Mouse (Mus musculus) CH12.LX (cell line): Measurements from ENCODE around the gene Tmem88b. TPM values are rescaled to one million over a fixed set of nuclear protein-coding genes. Genes with fewer than 3 reads are reported as not detected.
A peak's percentile ranks its signal among the peaks of the same experiment; 100 is the strongest.

Source experiments
- DNase-seq: peaks from one replicate; pipeline ENCODE4 v3.0.0-alpha.2; 2013; ENCODE audit errors: extremely low read depth
- H3K27ac ChIP-seq: 2 replicates; pipeline ENCODE4 v1.5.1; 2012; ENCODE audit warnings: low read depth, mild to moderate bottlenecking, control low read depth, moderate library complexity; ENCODE audit not compliant: insufficient read depth
- H3K27me3 ChIP-seq: replicated peaks from 2 replicates; pipeline ENCODE3; 2012; ENCODE audit warnings: inconsistent platforms
- H3K36me3 ChIP-seq, 2 experiments: replicated peaks in 1 of 2; 2 replicates each; pipeline versions ENCODE3 to v1.6.1; 2012; ENCODE audit warnings: inconsistent platforms in 1 of 2, low read length in 1 of 2, mild to moderate bottlenecking in 1 of 2, mixed read lengths in 1 of 2, moderate library complexity in 1 of 2; ENCODE audit not compliant: control insufficient read depth in 1 of 2, insufficient read depth in 1 of 2
- H3K4me1 ChIP-seq, 2 experiments: 2 replicates each; pipeline ENCODE4 v1.6.1; 2012; ENCODE audit warnings: inconsistent platforms in 1 of 2, moderate library complexity in 1 of 2; ENCODE audit not compliant: insufficient read depth in 2 of 2, control insufficient read depth in 1 of 2
- H3K4me2 ChIP-seq: 2 replicates; pipeline ENCODE4 v1.6.1; 2012; ENCODE audit warnings: low read depth, mild to moderate bottlenecking, control low read depth; ENCODE audit not compliant: poor library complexity, insufficient read depth, severe bottlenecking
- H3K4me3 ChIP-seq, 3 experiments: fragments of 150-350 bp in 1 of 3; sonication (generic) in 1 of 3; replicated peaks in 1 of 3; 2 replicates each; pipeline versions ENCODE3 to v1.5.1; 2011 to 2012; ENCODE audit warnings: low read depth in 2 of 3, low read length in 2 of 3, mild to moderate bottlenecking in 2 of 3, moderate library complexity in 2 of 3, control low read depth in 1 of 3, improper control_type of control experiment in 1 of 3, inconsistent platforms in 1 of 3, mixed read lengths in 1 of 3; ENCODE audit not compliant: poor library complexity in 1 of 3
- H3K79me2 ChIP-seq: replicated peaks from 2 replicates; pipeline ENCODE4 v1.6.1; 2012; ENCODE audit warnings: mild to moderate bottlenecking, moderate library complexity; ENCODE audit not compliant: control insufficient read depth, poor library complexity, insufficient read depth, severe bottlenecking; ENCODE audit errors: extremely low read depth
- H3K9ac ChIP-seq: 2 replicates; pipeline ENCODE4 v1.6.1; 2012; ENCODE audit warnings: low read depth, mild to moderate bottlenecking, control low read depth, moderate library complexity; ENCODE audit not compliant: insufficient read depth
- H3K9me3 ChIP-seq: replicated peaks from 2 replicates; pipeline ENCODE3; 2012; ENCODE audit warnings: low read length, inconsistent platforms, mixed read lengths
- CHD1 ChIP-seq: IDR thresholded peaks from 2 replicates; pipeline ENCODE4 v1.6.1; 2012; ENCODE audit warnings: low read depth, low read length, improper control_type of control experiment, inconsistent platforms
- CHD2 ChIP-seq: IDR thresholded peaks from 2 replicates; pipeline ENCODE4 v1.6.1; 2011; ENCODE audit warnings: low read length, improper control_type of control experiment
- CTCF ChIP-seq, 2 experiments: IDR thresholded peaks in 1 of 2; conservative IDR thresholded peaks in 1 of 2; 2 replicates each; pipeline ENCODE4 v1.5.1; 2011 to 2012; ENCODE audit warnings: low read depth in 2 of 2, low read length in 2 of 2, improper control_type of control experiment in 1 of 2, inconsistent platforms in 1 of 2, mild to moderate bottlenecking in 1 of 2, moderate library complexity in 1 of 2
- ELF1 ChIP-seq: IDR thresholded peaks from 2 replicates; pipeline ENCODE4 v1.6.1; 2014; ENCODE audit warnings: low read depth, mild to moderate bottlenecking, inconsistent platforms, low read length, improper control_type of control experiment
- HCFC1 ChIP-seq: IDR thresholded peaks from 2 replicates; pipeline ENCODE4 v1.6.1; 2012; ENCODE audit warnings: low read depth, mild to moderate bottlenecking, inconsistent platforms, low read length, improper control_type of control experiment
- IRF4 ChIP-seq: IDR thresholded peaks from 2 replicates; pipeline ENCODE4 v1.6.1; 2014; ENCODE audit warnings: low read depth, mild to moderate bottlenecking, inconsistent platforms, low read length, improper control_type of control experiment
- MAFK ChIP-seq: IDR thresholded peaks from 2 replicates; pipeline ENCODE4 v1.6.1; 2011; ENCODE audit warnings: low read length, improper control_type of control experiment; ENCODE audit not compliant: insufficient replicate concordance
- MAZ ChIP-seq: IDR thresholded peaks from 2 replicates; pipeline ENCODE4 v1.6.1; 2012; ENCODE audit warnings: low read depth, mild to moderate bottlenecking, inconsistent platforms, low read length, improper control_type of control experiment, moderate library complexity
- MYC ChIP-seq: IDR thresholded peaks from 2 replicates; pipeline ENCODE4 v1.6.1; 2011; ENCODE audit warnings: low read depth, mild to moderate bottlenecking, improper control_type of control experiment, low read length
- RAD21 ChIP-seq: IDR thresholded peaks from 2 replicates; pipeline ENCODE4 v1.6.1; 2011; ENCODE audit warnings: low read depth, mild to moderate bottlenecking, low read length, improper control_type of control experiment, moderate library complexity
- RCOR1 ChIP-seq: conservative IDR thresholded peaks from 2 replicates; pipeline ENCODE4 v1.6.1; 2012; ENCODE audit warnings: low read depth, mild to moderate bottlenecking, inconsistent platforms, low read length, improper control_type of control experiment
- SIN3A ChIP-seq: IDR thresholded peaks from 2 replicates; pipeline ENCODE4 v1.6.1; 2012; ENCODE audit warnings: low read length, improper control_type of control experiment, inconsistent platforms
- SMC3 ChIP-seq: IDR thresholded peaks from 2 replicates; pipeline ENCODE4 v1.6.1; 2011; ENCODE audit warnings: low read depth, low read length, improper control_type of control experiment
- TBP ChIP-seq: conservative IDR thresholded peaks from 2 replicates; pipeline ENCODE4 v1.6.1; 2011; ENCODE audit warnings: low read depth, low read length, improper control_type of control experiment
- UBTF ChIP-seq: IDR thresholded peaks from 2 replicates; pipeline ENCODE4 v1.6.1; 2012; ENCODE audit warnings: low read depth, mild to moderate bottlenecking, inconsistent platforms, low read length, improper control_type of control experiment, moderate library complexity
- USF1 ChIP-seq: IDR thresholded peaks from 2 replicates; pipeline ENCODE4 v1.6.1; 2014; ENCODE audit warnings: low read depth, mild to moderate bottlenecking, inconsistent platforms, low read length, improper control_type of control experiment
- ZMIZ1 ChIP-seq: IDR thresholded peaks from 2 replicates; pipeline ENCODE4 v1.6.1; 2012; ENCODE audit warnings: low read depth, mild to moderate bottlenecking, inconsistent platforms, low read length, improper control_type of control experiment
- ZNF384 ChIP-seq: IDR thresholded peaks from 2 replicates; pipeline ENCODE4 v1.6.1; 2012; ENCODE audit warnings: low read depth, low read length, improper control_type of control experiment, inconsistent platforms
- dilution Hi-C: fragments of 300-500 bp; cut with MboI; formaldehyde crosslinking; loops from 2 replicates; pipeline ENCODE4 v1.14.3; 2020; ENCODE audit warnings: low sequenced_read_pairs; ENCODE audit not compliant: extremely low pct_unique_long_range_greater_than_20kb, extremely low pct_ligation_motif_present
- in situ Hi-C: fragments of 300-500 bp; cut with MboI; formaldehyde crosslinking; loops from 3 replicates; pipeline ENCODE4 v1.14.3; 2019; ENCODE audit warnings: low sequenced_read_pairs, low pct_ligation_motif_present, low pct_unique_long_range_greater_than_20kb, mixed read lengths
- polyA plus RNA-seq: library from polyadenylated mRNA; unstranded; fragments of >175 nt; gene quantifications from 2 replicates; pipeline ENCODE4 v1.2.1, GENCODE M21; 2012; ENCODE audit warnings: low read depth; ENCODE audit not compliant: insufficient read length
- total RNA-seq, 2 experiments: library from RNA; depleted of rRNA; stranded (reverse); fragments of 300-350 nt in 1 of 2; fragments of >200 nt in 1 of 2; gene quantifications; 2 replicates each; pipeline ENCODE4 v1.2.3; 2012 to 2014

The Tmem88b gene
- total and polyA plus RNA-seq, 3 experiments = 0.04 TPM; not detected in 2

DNA sequence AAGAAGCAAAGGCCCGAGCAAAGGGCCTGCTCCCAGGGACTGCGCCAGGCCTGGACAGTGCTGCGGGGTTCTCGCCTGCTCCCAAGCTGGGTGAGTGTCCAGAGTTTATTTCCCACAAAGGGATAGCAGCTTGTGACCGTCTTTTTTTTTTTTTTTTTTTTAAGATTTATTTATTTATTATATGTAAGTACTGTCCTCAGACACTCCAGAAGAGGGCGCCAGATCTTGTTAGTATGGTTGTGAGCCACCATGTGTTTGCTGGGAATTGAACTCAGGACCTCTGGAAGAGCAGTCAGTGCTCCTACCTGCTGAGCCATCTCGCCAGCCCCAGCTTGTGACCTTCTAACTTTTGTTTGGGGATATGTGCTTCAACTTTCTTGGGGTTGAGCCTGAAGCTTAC is 35.4 kb upstream of the Tmem88b start:
- peaks cover 80 to 97% of the 10 kb centered on the region in 2 experiments for H3K36me3 ChIP-seq
- no peak overlapping the region for H3K4me3 ChIP-seq
- in situ Hi-C loops = no loop called here
- no peak overlapping the region for H3K9ac ChIP-seq
- TF ChIP-seq MAFK (no peak), IRF4 (no peak), MYC (0 out of 2 replicates have a peak, but pooled peaks have one; percentile 21), ZNF384 (peak; percentile 81), CTCF (conservative IDR thresholded peaks at IDR 0.05 in 1 of 2, IDR thresholded peaks at IDR 0.05 in 1 of 2; ENCODE audit: low read depth in 2 of 2, low read length in 2 of 2) (peak in 1 of 2 experiments; percentile 32; a peak in 2 of 4 replicates), SMC3 (no peak), ZMIZ1 (no peak)
- H3K79me2 ChIP-seq = peaks cover 34% of the 10 kb centered on the region
- H3K27me3 ChIP-seq = no peaks in the 10 kb centered on the region
- dilution Hi-C loops = no loop called here
- H3K4me2 ChIP-seq = no peak overlapping the region
- DNase-seq = no peak
- H3K4me1 ChIP-seq = no peaks in the 10 kb centered on the region
- no peaks in the 10 kb centered on the region for H3K9me3 ChIP-seq
- H3K27ac ChIP-seq = no peak overlapping the region

DNA sequence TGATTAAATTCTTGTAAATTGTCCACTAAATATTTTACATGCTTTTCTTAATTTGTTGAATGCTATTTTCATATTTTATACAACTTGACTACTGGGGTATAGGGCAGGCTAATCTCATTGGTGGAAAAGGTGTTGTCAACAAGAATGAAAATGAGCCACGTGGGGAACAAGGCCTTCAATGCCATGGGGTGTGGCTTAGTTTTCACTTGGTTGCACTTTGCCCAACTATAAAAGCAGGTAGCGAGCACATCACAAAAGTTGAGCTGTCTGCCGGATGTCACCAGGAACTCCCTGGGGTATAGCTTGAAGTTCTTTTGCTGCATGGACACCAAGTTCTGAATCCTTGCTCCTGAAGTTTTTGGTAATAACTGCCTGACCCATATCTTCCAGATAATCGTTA is 31.9 kb upstream of the Tmem88b start:
- no peak overlapping the region for H3K4me2 ChIP-seq
- H3K79me2 ChIP-seq = peaks cover 57% of the 10 kb centered on the region
- in situ Hi-C loops (no loop called here), dilution Hi-C loops (no loop called here)
- no peak for TF ChIP-seq MAZ
- no peak for TF ChIP-seq CHD2
- TF ChIP-seq UBTF = no peak
- no peak for TF ChIP-seq CHD1
- no peak for TF ChIP-seq RCOR1
- no peak for TF ChIP-seq ZMIZ1
- TF ChIP-seq HCFC1 = no peak
- no peak for TF ChIP-seq TBP
- no peak for TF ChIP-seq RAD21
- no peak for TF ChIP-seq SMC3
- no peak for TF ChIP-seq USF1
- TF ChIP-seq SIN3A = no peak
- no peak for TF ChIP-seq ELF1
- peaks cover 76 to 88% of the 10 kb centered on the region in 2 experiments for H3K36me3 ChIP-seq
- no peaks in the 10 kb centered on the region for H3K9me3 ChIP-seq
- DNase-seq = no peak
- no peak overlapping the region for H3K27ac ChIP-seq
- H3K27me3 ChIP-seq = no peaks in the 10 kb centered on the region
- no peak overlapping the region for H3K9ac ChIP-seq
- no peak overlapping the region for H3K4me3 ChIP-seq
- peaks cover 6 to 21% of the 10 kb centered on the region in 2 experiments for H3K4me1 ChIP-seq
